Mouse (Mus musculus) erythroblast, embryonic 14.5 days (primary cell): ENCODE results near the gene Gm10392. TPM values are rescaled to one million over a fixed set of nuclear protein-coding genes. Genes with fewer than 3 reads are reported as not detected.

ENCODE experiments used
- H3K27me3 ChIP-seq: 2 replicates; pipeline ENCODE4 v1.6.1; 2012; ENCODE audit warnings: inconsistent platforms; ENCODE audit not compliant: control insufficient read depth
- H3K36me3 ChIP-seq: 2 replicates; pipeline ENCODE4 v1.6.1; 2012; ENCODE audit warnings: mild to moderate bottlenecking, inconsistent platforms; ENCODE audit not compliant: control insufficient read depth
- H3K4me1 ChIP-seq: 2 replicates; pipeline ENCODE4 v1.6.1; 2012; ENCODE audit warnings: inconsistent platforms; ENCODE audit not compliant: control insufficient read depth
- H3K4me3 ChIP-seq: replicated peaks from 2 replicates; pipeline ENCODE3; 2012; ENCODE audit warnings: moderate library complexity, mild to moderate bottlenecking, inconsistent platforms
- H3K9me3 ChIP-seq: 2 replicates; pipeline ENCODE4 v1.6.1; 2012; ENCODE audit warnings: low read length, inconsistent platforms, mixed read lengths; ENCODE audit not compliant: control insufficient read depth
- GATA1 ChIP-seq: IDR thresholded peaks from 2 replicates; pipeline ENCODE4 v1.6.1; 2012; ENCODE audit warnings: low read length, inconsistent platforms, mixed read lengths
- TAL1 ChIP-seq: IDR thresholded peaks from 3 replicates; pipeline ENCODE4 v1.6.1; 2012; ENCODE audit warnings: low read length, inconsistent platforms, mixed read lengths
- polyA plus RNA-seq: library from polyadenylated mRNA; stranded (reverse); fragments of >175 nt; gene quantifications from 2 replicates; pipeline ENCODE4 v1.2.3, GENCODE M21; 2012

The Gm10392 gene
- polyA plus RNA-seq, 1 experiment, result not detected

DNA sequence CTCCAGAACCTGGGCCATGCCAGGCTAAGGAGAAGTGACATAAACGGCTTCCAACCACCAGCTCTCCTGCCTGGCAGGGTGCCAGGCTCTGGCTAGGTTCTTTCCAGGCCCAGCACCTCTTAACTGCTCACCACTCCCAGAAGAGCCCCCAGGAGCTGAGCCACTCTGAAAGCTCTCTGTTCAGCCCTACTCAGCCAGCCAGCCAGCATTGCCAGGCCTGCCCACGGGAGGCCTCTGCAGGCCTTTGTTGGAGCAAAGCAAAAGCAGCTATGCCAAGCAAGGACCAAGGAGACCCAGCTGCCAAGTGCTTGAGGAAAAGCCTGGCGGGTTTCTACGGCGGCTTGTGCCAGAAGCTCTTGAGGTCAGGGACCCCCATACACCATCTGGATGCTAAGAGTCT, 32.2 kb downstream of the Gm10392 start:
- Histone ChIP-seq H3K36me3 (no peaks in the 10 kb centered on the region), H3K4me3 (no peak overlapping the region), H3K9me3 (peaks cover 2% of the 10 kb centered on the region; the same call in 1 of the 2 replicates), H3K4me1 (peaks cover 30% of the 10 kb centered on the region), H3K27me3 (peaks cover 44% of the 10 kb centered on the region)
- TF ChIP-seq TAL1, result no peak
- no peak for TF ChIP-seq GATA1

DNA sequence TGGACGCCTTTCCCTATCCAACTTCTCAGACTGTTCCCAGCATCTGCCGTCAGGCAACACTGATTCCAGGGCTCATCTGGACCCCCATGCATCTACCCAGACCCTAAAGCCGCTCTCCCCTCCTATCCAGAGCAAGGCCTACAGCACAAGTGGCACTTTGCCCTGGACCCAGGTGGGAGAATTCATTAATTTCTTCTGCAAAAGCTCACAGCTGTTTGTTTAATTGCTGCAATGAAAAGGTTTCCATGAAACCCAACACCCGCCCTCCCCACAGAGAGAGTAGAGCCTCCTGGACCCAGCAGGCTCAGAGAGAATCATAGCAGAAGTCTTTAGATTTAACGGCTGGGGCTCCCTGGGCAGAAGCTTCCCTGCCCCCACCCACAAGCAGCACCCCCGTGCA, 33.8 kb downstream of the Gm10392 start:
- peaks cover 15% of the 10 kb centered on the region for H3K4me1 ChIP-seq
- H3K4me3 ChIP-seq, result no peak overlapping the region
- TF ChIP-seq GATA1 (no peak), TAL1 (no peak)
- peaks cover 28% of the 10 kb centered on the region for H3K27me3 ChIP-seq
- peaks cover 2% of the 10 kb centered on the region; the same call in 1 of the 2 replicates for H3K9me3 ChIP-seq
- H3K36me3 ChIP-seq, result no peaks in the 10 kb centered on the region

DNA sequence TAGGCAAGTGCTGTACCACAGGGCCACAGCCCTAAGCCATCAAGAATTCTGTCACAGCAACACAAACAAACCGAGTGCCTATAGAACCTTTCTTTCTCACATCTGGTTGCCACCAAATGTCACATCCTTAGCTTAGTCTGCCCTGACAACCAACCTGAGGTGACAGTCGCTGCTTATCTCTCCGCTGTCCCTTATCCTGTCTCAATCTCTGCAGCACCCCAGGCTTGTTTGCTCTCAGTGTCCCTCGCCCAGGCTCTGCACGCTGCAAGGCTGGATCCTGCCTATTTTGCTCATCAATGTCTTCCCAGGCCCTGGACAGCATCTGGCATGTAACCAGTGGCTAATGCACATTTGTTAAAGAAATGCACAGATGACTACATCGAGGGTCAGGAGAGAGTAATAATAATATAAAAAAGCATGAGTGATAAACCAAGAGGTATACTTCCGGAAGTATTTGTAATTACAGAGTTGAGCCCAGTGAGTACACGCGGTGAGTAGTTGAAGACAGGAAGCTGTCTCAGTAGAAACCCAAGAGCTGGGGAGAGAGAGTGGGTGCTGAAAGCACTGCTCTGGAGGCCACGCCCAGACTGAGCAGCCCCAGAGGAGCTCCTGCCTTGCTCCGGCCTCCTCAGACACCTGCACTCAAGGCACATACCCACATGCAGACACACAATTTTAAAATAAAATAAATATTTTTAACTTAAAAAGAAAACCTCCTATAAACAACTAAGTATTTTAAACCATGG, 35.3 kb downstream of the Gm10392 start:
- Histone ChIP-seq H3K9me3 (no peaks in the 10 kb centered on the region), H3K36me3 (no peaks in the 10 kb centered on the region), H3K27me3 (peaks cover 13% of the 10 kb centered on the region), H3K4me1 (peaks cover 3% of the 10 kb centered on the region), H3K4me3 (no peak overlapping the region)
- TF ChIP-seq TAL1 (no peak), GATA1 (no peak)

DNA sequence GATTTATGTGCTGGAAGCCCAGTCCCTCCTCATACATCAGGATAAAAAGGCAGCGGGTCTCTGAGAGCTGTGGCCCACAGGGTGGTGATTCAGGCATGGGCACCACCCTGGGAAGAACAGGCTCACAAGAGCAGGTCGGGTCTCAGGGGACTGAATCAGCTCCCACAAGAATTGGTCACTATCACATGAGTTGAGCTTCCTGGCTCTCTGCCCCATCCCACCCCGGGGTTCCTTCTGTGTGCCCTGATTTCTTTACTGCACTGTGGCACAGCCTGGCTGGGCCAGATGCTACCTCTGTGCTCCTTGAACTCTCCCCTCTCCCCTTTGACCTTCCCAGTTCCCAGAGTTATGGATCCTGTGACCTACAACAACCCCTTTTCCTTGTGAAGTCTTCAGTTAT, 36.0 kb downstream of the Gm10392 start:
- H3K36me3 ChIP-seq, result no peaks in the 10 kb centered on the region
- H3K9me3 ChIP-seq, result no peaks in the 10 kb centered on the region
- peaks cover 7% of the 10 kb centered on the region for H3K27me3 ChIP-seq
- no peak for TF ChIP-seq GATA1
- no peak for TF ChIP-seq TAL1
- peaks cover 2% of the 10 kb centered on the region; the same call in 1 of the 2 replicates for H3K4me1 ChIP-seq
- no peak overlapping the region for H3K4me3 ChIP-seq

DNA sequence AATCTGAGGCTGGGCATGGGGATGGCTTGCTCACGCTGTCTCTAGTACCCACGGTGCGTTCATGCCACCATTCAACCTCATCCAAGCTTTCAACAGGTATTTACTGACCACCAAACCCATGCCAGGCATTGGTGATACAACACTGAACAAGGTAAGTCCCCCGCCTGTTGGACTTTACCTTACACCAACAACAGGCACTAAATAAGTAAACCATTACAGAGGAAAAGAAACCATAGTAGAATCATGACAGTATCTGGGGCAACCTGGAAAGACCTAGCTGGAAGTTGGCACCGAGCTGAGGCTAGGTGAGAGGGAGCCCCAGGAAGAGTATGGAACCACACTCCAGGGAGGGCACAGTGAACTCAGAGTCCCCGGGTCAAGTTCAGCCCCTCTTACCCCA, 42.1 kb downstream of the Gm10392 start:
- Histone ChIP-seq H3K9me3 (no peaks in the 10 kb centered on the region), H3K27me3 (no peaks in the 10 kb centered on the region), H3K36me3 (peaks cover 6% of the 10 kb centered on the region), H3K4me3 (no peak overlapping the region), H3K4me1 (no peaks in the 10 kb centered on the region)
- TF ChIP-seq GATA1, result no peak
- TF ChIP-seq TAL1, result no peak

DNA sequence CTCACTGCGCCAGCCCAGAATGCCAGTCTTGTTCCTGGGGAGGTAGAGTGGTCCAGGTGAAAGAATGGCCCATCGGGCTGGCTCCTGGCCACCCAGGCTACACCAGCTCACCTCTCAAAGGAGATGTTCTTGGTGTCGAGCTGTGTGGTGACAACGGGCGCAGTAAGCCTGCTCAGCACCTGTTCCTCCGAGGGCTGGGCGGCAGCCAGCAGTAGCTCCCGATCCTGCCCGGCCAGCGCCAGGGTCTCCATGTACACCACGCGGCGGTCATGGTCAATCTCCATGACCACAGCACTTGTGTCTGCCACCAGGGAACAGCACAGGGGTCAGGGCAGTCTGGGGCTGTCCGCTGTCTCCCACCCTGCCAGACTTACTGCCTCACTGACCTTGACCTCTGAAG, 42.8 kb downstream of the Gm10392 start:
- H3K4me3 ChIP-seq, result no peak overlapping the region
- peaks cover 6% of the 10 kb centered on the region for H3K36me3 ChIP-seq
- no peak for TF ChIP-seq GATA1
- TF ChIP-seq TAL1, result no peak
- H3K4me1 ChIP-seq, result no peaks in the 10 kb centered on the region
- no peaks in the 10 kb centered on the region for H3K9me3 ChIP-seq
- H3K27me3 ChIP-seq, result no peaks in the 10 kb centered on the region

DNA sequence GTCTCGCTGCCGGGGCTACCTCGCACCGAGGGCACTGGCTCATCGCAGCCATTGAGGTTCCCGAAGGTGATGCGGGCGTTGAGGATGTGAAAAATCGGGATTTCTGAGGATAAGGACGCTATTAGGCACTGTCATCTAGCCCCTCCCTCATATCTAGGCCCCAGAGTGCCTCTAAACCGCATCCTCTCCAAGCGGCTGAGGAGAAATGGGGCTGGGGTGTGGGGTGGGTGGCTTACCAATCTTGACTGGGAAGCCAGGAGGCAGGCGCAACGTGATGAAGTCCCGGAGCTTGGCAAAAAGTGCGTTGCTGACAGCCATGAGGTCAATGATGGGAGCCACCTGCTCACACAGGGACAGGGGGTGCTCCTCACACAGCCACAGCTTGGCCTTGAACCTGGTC, 46.2 kb downstream of the Gm10392 start:
- H3K9me3 ChIP-seq, result no peaks in the 10 kb centered on the region
- peaks cover 9% of the 10 kb centered on the region for H3K27me3 ChIP-seq
- peaks cover 2% of the 10 kb centered on the region for H3K4me1 ChIP-seq

DNA sequence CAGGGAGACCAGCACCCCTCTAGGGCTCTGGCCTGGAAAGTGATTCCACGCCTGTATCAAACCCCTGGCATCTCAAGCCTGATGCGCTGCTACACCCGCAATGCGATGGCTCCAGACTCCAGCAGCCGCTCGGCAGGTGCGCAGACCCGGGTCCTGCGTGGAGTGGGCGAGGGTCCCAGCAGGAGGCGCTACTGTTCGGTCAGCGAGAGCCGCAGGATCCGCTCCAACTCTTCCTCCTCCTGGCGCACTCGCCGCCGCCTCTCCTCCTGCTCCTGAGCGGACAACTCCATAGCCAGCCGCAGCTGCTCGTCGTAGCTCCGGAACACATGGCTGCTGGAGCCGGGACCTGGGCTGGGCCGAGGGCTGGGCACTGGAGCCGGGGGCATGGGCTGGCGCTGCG, 47.6 kb downstream of the Gm10392 start:
- H3K4me3 ChIP-seq, result no peak overlapping the region
- H3K4me1 ChIP-seq, result peaks cover 10% of the 10 kb centered on the region
- TF ChIP-seq TAL1, result no peak
- TF ChIP-seq GATA1, result no peak
- H3K9me3 ChIP-seq, result no peaks in the 10 kb centered on the region
- H3K27me3 ChIP-seq, result peaks cover 22% of the 10 kb centered on the region
- peaks cover 6% of the 10 kb centered on the region for H3K36me3 ChIP-seq

More for the DNA sequence above, 46.2 kb downstream of the Gm10392 start:
- Histone ChIP-seq H3K4me3 (no peak overlapping the region), H3K36me3 (peaks cover 6% of the 10 kb centered on the region)
- TF ChIP-seq TAL1 (no peak), GATA1 (no peak)

DNA sequence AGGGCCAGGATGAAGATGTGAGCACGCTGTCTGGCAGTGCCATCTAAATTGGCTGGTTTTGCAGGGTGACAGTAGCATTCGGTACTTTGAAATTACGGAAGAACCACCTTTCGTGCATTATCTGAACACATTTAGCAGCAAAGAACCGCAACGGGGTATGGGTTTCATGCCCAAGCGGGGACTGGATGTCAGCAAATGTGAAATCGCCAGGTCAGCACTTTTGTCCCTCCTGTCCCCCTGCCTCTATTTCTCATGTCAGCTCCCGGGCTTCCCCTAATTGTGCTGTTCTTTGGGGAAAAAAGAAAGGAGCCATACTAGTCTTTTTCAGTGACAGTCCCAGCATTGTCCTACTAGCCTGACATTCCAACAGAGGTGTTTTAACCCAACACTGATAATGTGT, 50.6 kb downstream of the Gm10392 start:
- Histone ChIP-seq H3K9me3 (no peaks in the 10 kb centered on the region), H3K27me3 (peaks cover 52% of the 10 kb centered on the region)
- TF ChIP-seq TAL1 (no peak), GATA1 (no peak)

More for the DNA sequence above, 50.6 kb downstream of the Gm10392 start:
- peaks cover 10% of the 10 kb centered on the region for H3K4me1 ChIP-seq
- no peak overlapping the region for H3K4me3 ChIP-seq
- H3K36me3 ChIP-seq, result peaks cover 6% of the 10 kb centered on the region
